Mouse (Mus musculus) cerebellum, postnatal 14 days (tissue): Measurements from ENCODE around the gene Cops9.

Experiments
- DNase-seq, 2 experiments: peaks; one replicate each; pipeline ENCODE4 v3.0.0; 2021; ENCODE audit warnings: mixed read lengths in 2 of 2

Gene Cops9

DNA sequence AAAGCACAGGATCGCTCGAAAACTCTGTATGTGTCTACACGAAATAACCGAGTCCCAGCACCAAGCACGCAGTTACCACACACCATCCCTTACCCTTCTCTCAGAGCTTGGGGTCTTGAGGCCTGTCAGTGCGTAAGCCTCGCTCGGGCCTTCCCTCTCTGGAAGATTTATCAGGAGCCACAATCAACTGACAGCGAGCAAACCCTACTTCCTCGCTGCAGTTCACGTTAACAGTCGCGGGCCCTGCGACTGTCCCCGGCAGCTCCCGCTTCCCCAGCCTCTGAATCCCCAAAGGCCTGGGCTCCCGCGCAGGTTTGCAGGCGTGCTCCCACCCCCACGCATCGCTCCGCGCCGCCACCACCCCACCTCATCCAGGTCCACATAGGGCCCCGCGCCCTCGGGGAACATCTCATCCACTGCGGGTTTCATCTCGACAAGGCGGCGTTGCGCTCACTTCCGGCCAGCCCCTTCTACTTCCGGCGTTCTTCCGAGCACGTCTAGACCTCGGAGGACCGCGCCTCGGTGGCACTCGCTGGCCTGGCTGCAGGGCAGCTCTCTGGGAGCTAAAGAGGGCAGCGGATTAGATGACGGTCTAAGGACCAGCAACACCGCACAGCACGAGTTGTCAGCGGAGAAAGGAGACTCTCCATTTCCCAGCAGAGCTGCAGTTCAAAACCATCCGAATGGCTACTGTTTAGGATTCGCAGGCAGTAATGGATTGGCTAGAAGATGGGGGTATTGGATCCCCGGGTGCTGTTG lies at the start of gene Cops9:
Cops9 (minus strand) TSS at position 472 of the 759 bp plus-strand sequence.
- peak; percentile 92 to 93 for DNase-seq

DNA sequence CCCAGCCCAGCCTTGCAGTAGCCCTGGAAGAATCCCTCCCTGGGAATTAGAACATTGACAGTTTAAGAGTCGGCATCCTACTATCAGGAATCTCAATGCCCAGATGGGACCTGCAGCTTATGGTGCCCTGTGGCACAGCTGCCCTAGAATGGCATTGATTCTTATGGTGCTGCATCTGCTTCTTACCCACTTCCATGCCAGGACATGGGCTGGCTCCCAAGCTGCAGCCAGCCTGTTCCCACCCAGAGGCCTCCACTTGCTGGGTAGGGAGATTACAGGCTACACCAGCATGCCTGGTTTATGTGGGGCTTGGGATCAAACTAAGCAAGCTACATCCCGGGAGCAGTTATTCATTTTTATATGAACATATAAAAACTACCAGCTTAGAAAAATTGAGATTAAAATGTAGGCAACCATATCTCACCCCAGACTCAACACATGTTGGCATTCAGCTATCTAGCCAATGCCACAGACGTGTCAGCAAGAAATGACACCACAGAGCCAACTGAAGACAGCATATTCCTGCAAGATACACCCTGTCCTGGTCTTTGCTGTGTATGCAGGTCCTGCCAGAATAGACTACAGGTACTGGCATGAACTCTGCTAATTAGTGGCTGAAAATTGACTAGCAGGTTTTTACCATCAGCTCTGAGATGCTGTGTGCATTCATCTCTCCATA lies 49.5 kb upstream of the Cops9 start:
- DNase-seq: no peak

DNA sequence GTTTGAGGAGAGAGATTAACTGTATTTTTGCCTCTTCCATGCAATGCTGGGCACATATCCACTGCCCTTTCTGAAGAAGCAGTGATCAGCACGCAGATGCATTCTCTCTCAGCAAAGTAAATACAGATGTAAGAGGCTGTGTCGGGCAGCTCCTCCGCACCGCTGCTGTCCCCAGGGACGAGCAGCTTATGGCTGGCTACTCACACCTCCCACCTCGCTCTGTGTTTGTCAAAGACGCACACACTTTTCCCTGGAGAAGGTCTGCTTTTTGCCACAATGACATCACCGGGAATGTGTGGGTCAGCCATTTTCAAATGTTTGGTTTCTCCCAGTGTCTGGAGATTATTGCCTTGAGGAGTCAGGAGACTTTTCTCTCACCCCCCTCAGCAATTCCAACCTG lies 45.2 kb upstream of the Cops9 start:
- DNase-seq: no peak

DNA sequence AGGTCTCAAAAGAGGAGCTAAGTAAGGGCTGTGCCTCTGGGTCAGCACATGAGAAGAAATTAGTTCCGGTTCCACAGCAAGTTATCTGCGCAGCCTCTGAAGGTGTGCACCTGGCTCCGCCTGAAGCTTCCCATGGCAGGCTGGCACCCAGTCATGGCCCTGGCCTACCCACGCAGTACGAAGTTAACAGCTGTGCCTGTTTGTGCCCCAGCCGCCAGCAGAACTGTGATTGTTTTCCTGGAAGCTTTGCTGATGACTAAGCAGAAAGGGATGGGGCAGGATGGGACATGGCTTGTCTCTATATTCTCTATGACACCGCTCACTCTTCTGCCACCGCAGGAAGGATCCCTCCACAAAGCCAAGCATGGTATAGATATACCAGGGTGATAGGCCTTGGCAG lies 41.4 kb upstream of the Cops9 start:
- DNase-seq: no peak

DNA sequence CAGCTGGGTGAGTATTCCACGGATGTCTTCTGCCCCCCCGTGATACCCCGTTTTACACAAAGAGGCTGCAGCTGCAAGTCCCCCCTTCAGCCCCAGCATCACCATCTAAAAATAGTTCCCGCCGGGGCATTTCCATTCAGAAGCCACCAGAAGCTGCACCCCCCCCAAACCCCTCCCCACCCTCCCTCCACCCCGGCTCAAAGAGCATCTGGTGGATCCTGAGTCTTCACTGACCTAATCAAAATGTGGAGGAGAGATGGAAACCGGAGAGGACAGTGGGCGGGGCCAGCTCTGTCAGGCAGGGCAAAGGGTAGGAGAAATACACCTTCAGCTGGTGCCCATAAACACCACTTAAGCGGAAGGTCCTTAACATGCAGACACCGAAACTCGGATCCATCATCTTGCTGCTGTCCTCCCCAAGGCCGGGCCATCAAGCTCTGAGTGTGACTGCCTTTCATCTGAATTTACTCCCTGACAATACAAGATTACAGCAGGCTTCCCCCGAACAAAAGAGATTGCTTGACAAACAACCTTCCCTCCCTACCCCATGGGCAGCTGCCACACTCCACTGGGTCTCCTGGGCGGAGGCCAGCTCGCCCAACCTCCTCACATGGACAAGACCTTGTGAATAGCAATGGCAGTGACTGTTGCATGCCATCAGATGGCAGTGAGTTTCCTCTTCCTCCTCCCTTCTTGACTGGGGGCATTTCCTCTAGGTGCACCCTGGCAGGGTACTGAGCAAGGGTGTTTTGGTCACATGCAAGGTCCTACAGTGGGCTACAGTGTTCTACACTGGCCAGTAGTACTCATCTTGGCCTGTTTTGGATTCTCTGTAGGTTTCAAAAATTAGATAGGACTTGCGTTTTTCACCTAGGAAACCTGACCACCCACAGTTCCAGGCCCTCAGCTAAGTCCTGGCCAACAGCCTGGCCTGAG lies 39.2 kb upstream of the Cops9 start:
- peak; percentile 32 to 67 for DNase-seq

DNA sequence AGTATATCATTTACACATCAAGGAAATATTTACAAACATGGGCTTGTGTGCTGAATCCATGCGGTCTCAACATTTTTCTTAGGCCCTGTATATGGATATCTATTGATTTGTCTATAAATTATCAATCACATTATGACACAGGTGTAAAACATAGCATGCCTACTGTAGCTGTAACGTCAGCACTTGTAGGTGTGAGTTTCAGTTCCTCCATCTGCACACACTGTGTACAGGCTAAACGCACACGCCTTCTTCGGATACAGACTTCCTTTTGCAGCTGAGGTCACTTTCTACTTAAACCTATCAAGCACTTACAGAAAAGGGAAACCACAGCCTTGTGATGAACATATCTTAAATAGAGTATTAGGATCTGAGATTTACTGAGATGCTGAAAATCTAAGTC lies 37.0 kb upstream of the Cops9 start:
- DNase-seq: no peak

DNA sequence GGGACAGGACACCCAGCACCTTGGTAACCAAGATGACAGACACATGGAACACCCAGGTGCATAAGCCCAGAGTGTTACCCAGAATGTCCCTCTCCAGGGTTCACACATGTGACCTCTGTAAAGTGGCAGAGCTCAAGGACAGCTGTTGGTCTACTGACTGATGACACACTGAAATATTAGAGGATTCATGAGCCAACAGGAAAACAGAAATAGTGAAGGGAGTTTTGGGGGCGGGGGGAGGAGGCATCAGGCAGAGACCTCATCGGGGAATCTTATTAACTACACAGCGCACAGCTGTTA lies 34.8 kb upstream of the Cops9 start:
- no peak for DNase-seq

DNA sequence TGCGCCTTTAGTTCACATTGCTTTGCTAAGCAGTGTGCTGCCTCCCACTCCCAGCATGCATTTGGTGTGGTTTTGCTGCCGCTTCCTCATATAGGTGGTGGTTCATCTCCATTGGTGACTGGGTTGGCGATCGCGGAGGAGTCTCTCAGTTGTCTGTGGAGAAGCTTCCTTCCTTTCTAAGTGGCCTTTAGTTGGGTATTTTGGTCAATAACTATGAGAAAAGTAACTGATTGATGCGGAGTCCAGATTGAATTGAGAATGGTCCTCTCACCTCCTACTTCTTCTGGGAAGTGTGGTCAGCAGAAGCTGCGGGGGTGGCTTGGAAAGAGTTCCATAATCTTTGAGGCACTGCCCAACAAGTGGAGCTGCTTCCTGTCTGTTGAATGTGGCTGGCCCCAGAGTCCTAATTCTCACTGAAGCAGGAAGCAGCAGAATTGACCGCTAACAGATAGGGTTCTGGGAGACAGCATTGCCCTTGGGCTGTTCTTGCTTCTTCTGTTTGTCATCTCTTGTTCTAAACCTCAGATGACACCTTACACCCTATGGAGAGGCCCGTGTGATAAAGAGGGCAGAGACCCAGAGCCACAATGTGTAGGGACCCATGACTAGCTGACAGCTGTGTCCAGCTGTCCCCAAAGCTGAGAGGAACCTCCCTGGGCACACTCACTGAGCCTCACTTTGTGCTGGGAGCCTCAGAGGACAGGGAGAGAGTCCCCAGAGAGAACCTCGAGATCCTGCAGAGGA lies 34.3 kb upstream of the Cops9 start:
- DNase-seq: no peak

DNA sequence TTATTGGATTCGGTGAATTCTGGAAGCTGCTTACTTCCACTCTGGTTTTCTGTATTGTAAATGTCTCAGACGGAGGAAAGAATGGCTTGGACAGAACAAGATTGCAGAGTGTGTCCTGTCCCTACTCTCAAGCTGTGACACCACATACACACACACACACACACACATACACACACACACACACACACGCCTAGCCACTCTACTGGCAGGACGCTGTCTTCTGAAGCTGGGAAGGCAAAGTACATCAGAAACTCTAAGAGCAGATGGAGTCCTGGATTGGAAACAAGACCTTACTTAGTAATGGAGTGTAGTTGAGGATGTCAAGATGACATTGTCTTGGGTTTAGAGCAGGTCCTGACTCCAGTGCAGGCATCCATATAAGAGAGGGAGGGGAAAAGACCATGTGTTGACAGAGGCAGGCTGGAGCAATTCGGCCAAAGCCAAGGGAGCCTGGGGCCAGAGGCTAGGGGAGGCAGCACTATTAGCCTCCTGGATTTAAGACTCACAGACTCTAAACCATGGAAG lies 31.5 kb upstream of the Cops9 start:
- no peak for DNase-seq

DNA sequence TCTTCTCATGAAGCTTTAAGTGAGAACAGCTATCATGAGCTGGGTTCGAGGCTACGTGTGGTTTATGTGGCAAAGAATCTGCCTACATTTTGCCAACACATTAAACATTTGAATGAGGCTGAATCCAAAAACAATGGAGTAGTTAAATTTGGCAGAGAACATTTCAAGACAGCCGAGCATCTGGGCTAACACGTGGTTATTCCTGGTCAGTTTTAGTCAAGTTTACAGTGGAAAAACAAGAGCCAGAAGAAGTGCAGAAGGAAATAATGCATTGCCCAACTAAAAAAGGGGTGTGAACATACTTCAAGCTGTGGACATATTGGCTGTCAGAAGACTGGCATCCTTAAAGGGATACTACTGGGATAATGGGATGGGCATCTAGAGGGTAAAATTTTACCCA lies 29.5 kb upstream of the Cops9 start:
- no peak for DNase-seq

DNA sequence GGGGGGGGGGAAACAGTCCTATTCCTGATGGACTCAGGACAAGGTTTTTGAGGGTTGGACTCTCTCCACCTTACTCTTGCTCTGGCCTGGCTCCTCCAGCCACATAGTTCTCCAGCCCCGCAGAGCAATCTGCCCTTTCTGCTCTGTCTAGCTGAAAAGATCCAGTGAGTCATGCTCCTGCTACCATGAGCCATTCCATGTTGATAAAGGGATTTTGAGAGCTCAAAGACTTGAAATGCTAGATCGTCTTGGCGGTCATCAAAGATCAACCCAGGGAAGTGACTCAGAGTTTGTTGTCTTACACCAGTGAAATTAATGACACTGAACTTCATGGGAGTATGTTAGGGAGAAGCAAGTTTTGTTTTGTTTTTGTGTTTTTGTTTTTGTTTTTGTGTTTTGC lies 27.6 kb upstream of the Cops9 start:
- DNase-seq: no peak

DNA sequence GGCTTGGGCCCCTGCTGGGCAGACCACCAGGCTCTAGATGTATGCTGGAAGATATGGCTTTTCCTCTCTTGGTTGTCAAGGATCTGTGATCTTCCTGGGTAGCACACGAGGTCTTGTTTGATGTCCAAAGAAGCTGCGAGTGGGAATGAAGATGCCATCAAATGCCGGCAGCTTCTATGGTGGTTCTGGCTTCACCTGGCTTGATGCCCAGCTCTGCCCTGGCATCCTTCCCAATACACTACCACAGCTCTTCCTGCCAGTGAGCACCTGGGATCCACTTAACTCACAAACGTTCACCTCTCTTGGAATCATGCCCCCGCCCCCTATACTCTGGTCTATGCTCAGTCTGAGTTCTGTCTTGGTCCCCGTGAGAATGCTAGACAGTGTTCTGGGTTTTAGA lies 25.3 kb upstream of the Cops9 start:
- DNase-seq: peak; percentile 67 to 82

DNA sequence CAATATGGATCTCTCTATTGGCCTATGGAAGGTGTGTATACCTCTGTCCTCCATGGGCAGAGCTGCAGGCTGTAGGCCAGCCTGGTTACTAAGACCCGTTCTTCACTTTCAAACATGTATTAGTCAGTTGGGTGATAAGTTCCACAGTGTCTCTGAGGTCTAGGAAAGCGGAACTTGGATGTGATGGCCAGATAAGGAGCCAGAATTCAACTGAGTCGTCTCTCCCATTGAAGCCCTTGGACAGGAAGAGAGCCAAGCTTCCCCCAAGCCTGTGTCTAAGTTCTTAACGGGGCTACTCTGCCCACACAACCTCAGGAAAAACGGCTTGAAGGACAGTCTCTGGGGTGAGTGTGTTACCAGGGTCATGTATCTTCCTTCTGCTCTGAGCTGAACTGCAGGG lies 17.6 kb upstream of the Cops9 start:
- DNase-seq: no peak

DNA sequence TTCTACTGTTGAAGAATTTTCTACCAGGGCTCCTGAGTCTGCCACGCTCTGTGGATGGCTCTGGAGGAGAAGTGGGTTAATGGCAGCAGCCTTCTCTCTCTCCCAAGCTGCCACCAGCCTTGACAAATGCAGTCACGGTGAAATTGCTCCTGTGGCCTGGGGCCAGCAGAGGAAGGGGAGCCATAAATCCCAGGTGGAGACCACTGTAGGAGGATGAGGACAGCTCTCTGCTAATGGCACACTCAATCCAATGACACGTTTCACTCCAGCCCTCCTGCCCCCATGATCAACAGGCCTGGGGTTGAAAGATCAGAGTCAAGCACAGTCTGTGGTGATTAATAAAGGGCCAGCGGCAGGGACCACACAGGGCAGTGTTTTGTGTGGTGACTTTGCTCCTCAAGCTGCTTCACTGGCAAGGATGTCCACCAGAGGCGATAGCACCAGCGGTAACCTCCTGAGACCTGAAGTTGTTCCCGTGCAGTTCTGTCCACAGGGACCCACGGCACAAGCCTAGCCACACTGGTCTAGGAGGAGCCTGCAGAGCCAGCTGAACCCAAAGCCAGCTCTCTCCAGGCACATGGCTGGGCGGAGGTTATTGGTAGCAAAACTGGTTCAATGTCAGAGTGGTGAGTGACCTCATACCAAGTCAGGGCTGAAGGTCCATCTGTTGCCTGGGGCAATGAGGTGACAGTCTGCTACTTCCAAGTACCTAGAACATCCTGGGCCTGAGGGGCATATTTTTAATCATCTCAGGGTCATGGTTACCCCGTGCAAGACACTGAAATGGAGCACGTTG lies 15.4 kb upstream of the Cops9 start:
- DNase-seq: no peak

DNA sequence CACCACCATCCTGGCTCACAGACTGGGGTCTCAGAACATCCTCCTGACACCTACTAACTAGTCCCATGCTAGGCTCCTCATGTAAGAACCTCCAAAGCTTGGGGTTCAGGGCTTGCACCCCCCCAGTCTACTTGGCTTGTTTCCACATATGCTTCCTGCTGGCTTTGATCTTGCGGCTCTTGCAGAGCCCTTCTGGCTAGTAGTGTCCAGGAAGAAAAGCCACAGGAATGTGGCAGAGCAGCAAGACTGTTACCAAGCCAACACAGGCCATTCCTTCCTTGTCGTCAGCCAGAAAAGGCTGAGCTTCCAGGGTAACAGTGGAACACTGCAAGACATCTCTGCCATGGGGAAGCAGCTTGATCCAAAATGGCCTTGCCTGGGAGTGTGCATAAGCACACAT lies 12.9 kb upstream of the Cops9 start:
- no peak for DNase-seq

DNA sequence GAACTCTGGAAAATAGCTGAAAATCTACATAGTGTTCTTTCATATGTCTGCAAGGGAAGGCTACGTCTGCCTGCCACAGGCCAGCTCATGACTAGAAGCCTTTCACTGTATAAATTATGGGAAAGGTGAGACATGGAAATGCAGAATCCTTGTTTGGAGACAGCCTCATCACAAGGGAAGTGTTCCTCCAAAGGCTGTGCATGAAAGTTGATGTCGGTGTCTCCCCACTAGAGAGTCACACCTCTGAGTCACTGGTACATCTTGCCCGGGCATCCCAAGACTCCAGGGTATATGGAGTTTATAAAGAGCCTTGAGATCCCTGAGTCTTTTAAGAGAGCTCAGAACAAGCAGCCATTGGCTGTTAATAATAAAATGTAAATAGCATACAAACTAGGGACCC lies 11.4 kb upstream of the Cops9 start:
- no peak for DNase-seq

DNA sequence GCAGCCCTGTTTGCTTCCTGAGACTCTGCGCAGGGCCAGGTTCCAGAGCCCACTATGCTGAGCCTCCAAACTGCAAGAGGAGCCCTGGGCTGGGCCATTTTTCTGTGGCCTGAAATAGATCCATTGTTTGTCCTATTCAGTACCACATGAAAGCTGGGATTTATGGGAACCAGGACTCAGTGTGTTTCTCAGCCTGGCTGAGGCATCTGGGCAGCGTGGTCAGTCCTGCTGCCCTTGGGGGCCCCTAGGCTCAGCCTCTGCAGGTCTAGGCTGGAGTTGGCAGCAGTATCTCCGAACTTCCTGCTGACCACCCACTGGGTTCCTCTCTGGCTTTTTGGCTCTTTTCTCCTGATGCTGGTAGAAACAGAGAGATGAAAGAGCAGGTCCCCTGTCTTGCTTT lies 9.7 kb upstream of the Cops9 start:
- DNase-seq: no peak

DNA sequence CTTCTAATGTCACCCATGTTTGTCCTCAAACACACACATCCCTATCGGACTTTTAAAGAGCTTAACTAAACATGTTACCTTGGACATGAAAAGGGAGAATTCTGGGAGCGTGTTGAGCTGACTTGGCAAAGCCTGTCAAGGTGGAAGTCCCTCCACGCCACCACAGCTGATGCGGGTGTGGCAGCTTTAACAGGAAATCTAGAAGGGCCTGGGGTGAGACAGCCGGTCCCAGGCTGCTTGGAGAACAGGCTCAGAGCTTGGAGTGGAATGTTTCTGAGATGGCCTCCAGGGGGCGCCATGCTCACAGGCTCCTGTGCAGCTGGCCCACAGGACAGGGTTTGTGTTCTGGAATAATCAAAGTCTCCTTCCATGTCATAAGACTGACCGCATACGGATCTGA lies 6.9 kb upstream of the Cops9 start, which contains the start of gene Otos:
Otos (minus strand) TSS at position 169 of the 400 bp plus-strand sequence.
- DNase-seq: peak; percentile 85 to 89

DNA sequence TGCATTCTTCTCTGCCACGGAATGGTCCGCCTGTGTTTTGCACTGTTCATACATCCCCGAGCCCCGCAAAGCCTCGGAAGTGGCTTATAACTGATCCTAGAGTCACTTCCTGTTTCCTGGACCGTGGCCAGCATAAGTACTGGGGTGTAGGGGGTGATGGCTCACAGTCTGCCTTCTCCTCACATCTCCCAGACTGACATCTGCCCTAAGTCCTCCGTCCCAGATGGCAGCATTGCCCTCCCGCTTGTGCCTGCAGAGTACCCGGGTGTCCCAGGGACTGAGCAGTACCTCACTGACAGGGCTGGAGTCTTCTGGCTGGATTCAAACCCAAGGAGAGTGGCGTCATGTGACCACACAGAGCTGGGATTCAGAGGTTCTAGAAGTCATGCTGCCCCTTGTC lies 6.4 kb upstream of the Cops9 start:
- DNase-seq: no peak

DNA sequence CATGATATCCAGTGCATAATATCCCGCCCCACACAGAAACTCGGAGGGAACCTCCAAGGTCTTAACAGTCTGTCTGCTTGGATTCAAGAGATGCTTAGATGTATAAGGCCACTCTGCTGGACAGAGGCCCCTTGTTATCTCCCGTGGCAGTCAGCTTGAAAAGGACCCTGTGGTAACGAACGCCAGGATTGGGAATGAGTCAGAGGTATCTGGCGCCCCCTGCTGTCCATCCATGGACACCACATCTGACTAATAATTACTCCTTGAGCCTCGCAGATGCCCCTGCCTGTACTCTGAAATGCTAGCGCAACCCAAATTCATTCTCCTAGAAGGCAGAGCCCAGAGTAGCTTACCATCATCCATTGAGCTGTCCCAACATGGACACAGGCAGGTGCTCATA lies 6.0 kb upstream of the Cops9 start:
- peak; percentile 87 to 90 for DNase-seq

DNA sequence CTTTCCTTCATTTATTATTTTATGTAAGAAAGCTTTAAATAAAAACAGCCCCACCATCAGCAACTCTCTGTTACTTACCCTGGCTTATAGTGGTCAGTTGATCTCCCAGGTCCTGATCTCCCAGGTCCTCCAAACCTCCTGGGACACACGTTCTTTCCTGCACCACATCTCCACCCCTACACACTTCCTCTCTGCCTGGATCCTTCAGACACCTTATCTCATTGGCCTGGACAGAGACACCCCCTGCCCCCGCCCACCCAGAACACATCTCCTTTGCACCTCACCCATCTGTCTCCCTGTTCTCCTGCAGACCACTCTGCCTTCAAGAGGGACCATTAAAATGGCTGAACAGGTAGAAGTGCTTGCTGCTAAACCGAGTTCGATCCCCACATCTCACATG lies 5.2 kb upstream of the Cops9 start:
- no peak for DNase-seq

DNA sequence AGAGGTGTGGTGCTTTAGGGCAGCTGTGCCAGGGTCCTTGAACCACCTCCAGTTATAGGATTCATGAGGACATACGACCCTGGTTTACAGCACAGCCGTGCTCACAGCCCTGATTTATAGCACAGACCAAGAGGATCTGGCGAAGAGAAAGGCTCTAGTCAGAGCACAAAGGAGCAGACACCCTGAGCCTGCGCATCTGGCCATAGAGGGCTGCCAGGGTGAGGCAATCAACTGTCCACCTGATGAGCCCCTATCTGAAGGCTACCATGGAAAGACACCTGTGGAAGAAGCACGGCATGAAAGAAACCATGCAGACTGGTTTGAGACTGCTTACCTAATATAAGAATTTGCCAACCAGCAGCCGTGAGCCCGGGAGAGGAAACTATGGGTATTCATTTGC lies 4.8 kb upstream of the Cops9 start:
- DNase-seq: no peak
